Mouse (Mus musculus) left cerebral cortex, adult 2 months (tissue): ENCODE measurements around the gene Hnrnpa3. TPM values are rescaled to one million over a fixed set of nuclear protein-coding genes. Genes with fewer than 3 reads are reported as not detected.
"Not testable (repeated sequence)": the region's sequence is repeated elsewhere in the genome, so short reads cannot be mapped to it uniquely, and the experiment has no call there.

ENCODE experiments used
- DNase-seq, 2 experiments: peaks; one replicate each; pipeline ENCODE4 v3.0.0; 2021 to 2022; ENCODE audit warnings: low spot score in 2 of 2, mixed read lengths in 1 of 2; ENCODE audit errors: extremely low spot score in 1 of 2
- H3K27ac ChIP-seq: fragments of 200-600 bp; 2 replicates; pipeline ENCODE4 v1.8.1; 2022
- H3K4me3 ChIP-seq: fragments of 200-600 bp; 2 replicates; pipeline ENCODE4 v1.8.1; 2022
- CTCF ChIP-seq: fragments of 200-600 bp; IDR thresholded peaks from 2 replicates; pipeline ENCODE4 v1.8.1; 2022; ENCODE audit warnings: antibody characterized with exemption, mild to moderate bottlenecking, moderate library complexity
- intact Hi-C: fragments of 180-260 bp; cut with DNase I; formaldehyde crosslinking; loops from one replicate; pipeline ENCODE4 v1.15.1; 2025
- long read RNA-seq, 2 experiments: library from polyadenylated mRNA; stranded (forward); transcript quantifications; one replicate each; pipeline ENCODE4 v2.0.0; 2021; ENCODE audit warnings: borderline mapping rate in 2 of 2
- total RNA-seq, 2 experiments: library from RNA; stranded (reverse); gene quantifications; 2 replicates each; pipeline ENCODE4 v1.2.3; 2021

Hnrnpa3 gene
- 100 to 1,000 TPM; 282 to 308 TPM for total RNA-seq
- long read RNA-seq, experiment 1, full-length matches to known transcripts: 57 of 76 reads
- long read RNA-seq, experiment 1, partial matches to known transcripts: 5 of 76 reads
- long read RNA-seq, experiment 1, other reads (novel, unspliced or antisense): 14 of 76 reads
- long read RNA-seq, experiment 2, full-length matches to known transcripts: 42 of 68 reads
- long read RNA-seq, experiment 2, partial matches to known transcripts: 5 of 68 reads
- long read RNA-seq, experiment 2, other reads (novel, unspliced or antisense): 21 of 68 reads

- DNase-seq: peak; percentile 100
- Histone ChIP-seq H3K4me3 (peak within 1 kb of the TSS; percentile 95), H3K27ac (peak within 1 kb of the TSS; percentile 100)
- intact Hi-C loops: loop anchor here (2.0 to 5.0 kb wide), 4 partner anchors 44 to 173 kb away; partner anchors contain the start of gene Agps
- TF ChIP-seq CTCF: no peak
Measured at GRCm38 (mm10) chr2:75658727-75659628, at the start of gene Hnrnpa3. TSS of gene Hnrnpa3 (plus strand) at chr2:75659261.

GRCm38 (mm10) chr2:75609971-75610370 is 49.1 kb upstream of the Hnrnpa3 start:
- no peak for DNase-seq
- Histone ChIP-seq H3K27ac (no peak overlapping the region), H3K4me3 (peak overlapping the region; percentile 14; the same call in 1 of the 2 replicates)
- TF ChIP-seq CTCF: no peak
- intact Hi-C loops: no loop called here

- DNase-seq, intact Hi-C loops, H3K27ac ChIP-seq, H3K4me3 ChIP-seq: not testable (repeated sequence)
Measured at GRCm38 (mm10) chr2:75610602-75611001, 48.5 kb upstream of the Hnrnpa3 start.

GRCm38 (mm10) chr2:75611041-75611805 is 47.8 kb upstream of the Hnrnpa3 start:
- Histone ChIP-seq H3K27ac (no peak overlapping the region), H3K4me3 (no peak overlapping the region)
- TF ChIP-seq CTCF: no peak
- DNase-seq: no peak
- intact Hi-C loops: no loop called here

- Histone ChIP-seq H3K27ac (no peak overlapping the region), H3K4me3 (no peak overlapping the region)
- no peak for TF ChIP-seq CTCF
- intact Hi-C loops: loop anchor here (2.0 kb wide), 1 partner anchor 47 kb away; the partner anchor contains the start of gene Hnrnpa3
- no peak for DNase-seq
Measured at GRCm38 (mm10) chr2:75612006-75612405, 47.1 kb upstream of the Hnrnpa3 start.

GRCm38 (mm10) chr2:75612981-75613567 is 46.0 kb upstream of the Hnrnpa3 start:
- intact Hi-C loops: loop anchor here (2.0 kb wide), 1 partner anchor 46 kb away; the partner anchor contains the start of gene Hnrnpa3
- Histone ChIP-seq H3K4me3 (no peak overlapping the region), H3K27ac (no peak overlapping the region)
- DNase-seq: no peak
- TF ChIP-seq CTCF: no peak; the same call in 1 of the 2 replicates

- intact Hi-C loops: no loop called here
- H3K27ac ChIP-seq: no peak overlapping the region
- no peak for TF ChIP-seq CTCF
- DNase-seq: no peak
- no peak overlapping the region for H3K4me3 ChIP-seq
Measured at GRCm38 (mm10) chr2:75614577-75614976, 44.5 kb upstream of the Hnrnpa3 start.

GRCm38 (mm10) chr2:75616911-75617310 is 42.1 kb upstream of the Hnrnpa3 start:
- no peak overlapping the region for H3K27ac ChIP-seq
- H3K4me3 ChIP-seq: no peak overlapping the region
- DNase-seq: no peak
- intact Hi-C loops: no loop called here
- no peak for TF ChIP-seq CTCF

- intact Hi-C loops: no loop called here
- no peak overlapping the region for H3K4me3 ChIP-seq
- TF ChIP-seq CTCF: no peak
- H3K27ac ChIP-seq: no peak overlapping the region
- DNase-seq: no peak
Measured at GRCm38 (mm10) chr2:75618712-75619111, 40.3 kb upstream of the Hnrnpa3 start.

GRCm38 (mm10) chr2:75621873-75622654 is 37.0 kb upstream of the Hnrnpa3 start:
- intact Hi-C loops: no loop called here
- Histone ChIP-seq H3K4me3 (no peak overlapping the region), H3K27ac (no peak overlapping the region)
- TF ChIP-seq CTCF: no peak
- no peak for DNase-seq
